Mouse (Mus musculus) T-cell, adult 2 months (primary cell): ENCODE results near the gene Tnfaip2.
A peak's percentile ranks its signal among the peaks of the same experiment; 100 is the strongest.

Experiments used
- DNase-seq: peaks from one replicate; pipeline ENCODE4 v3.0.0; 2022; ENCODE audit warnings: low spot score

Tnfaip2 gene

GRCm38 (mm10) chr12:111442309-111443010, at the start of gene Tnfaip2:
Gene Tnfaip2 (plus strand): TSS chr12:111442469.
- no peak for DNase-seq

GRCm38 (mm10) chr12:111394008-111394407, 48.3 kb upstream of the Tnfaip2 start:
- no peak for DNase-seq

- DNase-seq = no peak
These were observed 45.3 kb upstream of the Tnfaip2 start for GRCm38 (mm10) chr12:111396997-111397396.

- DNase-seq = peak; percentile 20
These were observed 40.6 kb upstream of the Tnfaip2 start for GRCm38 (mm10) chr12:111401454-111402184.

GRCm38 (mm10) chr12:111404880-111405279, 37.4 kb upstream of the Tnfaip2 start:
- DNase-seq = no peak

- no peak for DNase-seq
These were observed 35.6 kb upstream of the Tnfaip2 start, which contains the start of gene Lbhd2 for GRCm38 (mm10) chr12:111406622-111407021. Gene Lbhd2 (plus strand): TSS chr12:111406809.

GRCm38 (mm10) chr12:111409583-111409982, 32.7 kb upstream of the Tnfaip2 start:
- DNase-seq = no peak

- no peak for DNase-seq
These were observed 30.5 kb upstream of the Tnfaip2 start for GRCm38 (mm10) chr12:111411631-111412355.

- DNase-seq = no peak
These were observed 29.5 kb upstream of the Tnfaip2 start for GRCm38 (mm10) chr12:111412581-111413284.

- DNase-seq = peak; percentile 45
These were observed 29.0 kb upstream of the Tnfaip2 start for GRCm38 (mm10) chr12:111413300-111413699.

- no peak for DNase-seq
These were observed 25.1 kb upstream of the Tnfaip2 start, which contains the start of gene Exoc3l4 for GRCm38 (mm10) chr12:111416921-111417779. Gene Exoc3l4 (plus strand): TSS chr12:111417017.

GRCm38 (mm10) chr12:111419918-111420317, 22.4 kb upstream of the Tnfaip2 start:
- DNase-seq = no peak

- no peak for DNase-seq
These were observed 21.1 kb upstream of the Tnfaip2 start for GRCm38 (mm10) chr12:111420946-111421709.

- DNase-seq = no peak
These were observed 19.4 kb upstream of the Tnfaip2 start for GRCm38 (mm10) chr12:111422852-111423251.

GRCm38 (mm10) chr12:111423570-111424129, 18.6 kb upstream of the Tnfaip2 start:
- no peak for DNase-seq

- DNase-seq = no peak
These were observed 17.7 kb upstream of the Tnfaip2 start for GRCm38 (mm10) chr12:111424547-111424946.

- no peak for DNase-seq
These were observed 17.0 kb upstream of the Tnfaip2 start for GRCm38 (mm10) chr12:111425258-111425657.

- DNase-seq = peak; percentile 26
These were observed 16.3 kb upstream of the Tnfaip2 start for GRCm38 (mm10) chr12:111425789-111426460.

- DNase-seq = no peak
These were observed 14.7 kb upstream of the Tnfaip2 start for GRCm38 (mm10) chr12:111427438-111428113.
